Mouse (Mus musculus) lung, postnatal 0 days (tissue): Measurements from ENCODE around the gene Lrp5. TPM values are rescaled to one million over a fixed set of nuclear protein-coding genes. Genes with fewer than 3 reads are reported as not detected.

Source experiments
- ATAC-seq: fragments of 200-750 bp; cut with Nextera tagmentation; 2 replicates; pipeline ENCODE4 v1.8.0; 2017; ENCODE audit warnings: moderate library complexity
- DNase-seq: peaks from one replicate; pipeline ENCODE4 v3.0.0-alpha.2; 2016; ENCODE audit warnings: low spot score
- H3K27ac ChIP-seq: fragments of 300-500 bp; sonication (generic); 2 replicates; pipeline ENCODE4 v1.5.1; 2014; ENCODE audit warnings: antibody characterized with exemption, mild to moderate bottlenecking, low read length, mixed read lengths
- H3K27me3 ChIP-seq: fragments of 300-500 bp; sonication (generic); replicated peaks from 2 replicates; pipeline ENCODE4 v1.6.1; 2014; ENCODE audit warnings: low read length, mixed read lengths; ENCODE audit not compliant: insufficient read depth
- H3K36me3 ChIP-seq: fragments of 300-500 bp; sonication (generic); 2 replicates; pipeline ENCODE4 v1.6.1; 2014; ENCODE audit warnings: low read length, mixed read lengths; ENCODE audit not compliant: insufficient read depth
- H3K4me1 ChIP-seq: fragments of 300-500 bp; sonication (generic); 2 replicates; pipeline ENCODE4 v1.6.1; 2014; ENCODE audit warnings: antibody characterized with exemption, low read depth, low read length, mixed read lengths; ENCODE audit not compliant: insufficient read depth
- H3K4me2 ChIP-seq: fragments of 300-500 bp; sonication (generic); replicated peaks from 2 replicates; pipeline ENCODE4 v1.6.1; 2014; ENCODE audit warnings: low read depth, mild to moderate bottlenecking, low read length, moderate library complexity, mixed read lengths
- H3K4me3 ChIP-seq: fragments of 300-500 bp; sonication (generic); 2 replicates; pipeline ENCODE4 v1.5.1; 2014; ENCODE audit warnings: low read depth, low read length
- H3K9ac ChIP-seq: fragments of 300-500 bp; sonication (generic); replicated peaks from 2 replicates; pipeline ENCODE4 v1.6.1; 2014; ENCODE audit warnings: low read depth, mild to moderate bottlenecking
- H3K9me3 ChIP-seq: fragments of 300-500 bp; sonication (generic); 2 replicates; pipeline ENCODE4 v1.6.1; 2016; ENCODE audit warnings: low read length, mixed read lengths
- CTCF ChIP-seq: IDR thresholded peaks from 2 replicates; pipeline ENCODE4 v1.5.1; 2016; ENCODE audit warnings: antibody characterized with exemption, mild to moderate bottlenecking
- EP300 ChIP-seq: IDR thresholded peaks from 2 replicates; pipeline ENCODE4 v1.6.1; 2016; ENCODE audit warnings: antibody characterized with exemption, mild to moderate bottlenecking, control low read depth
- WGBS: fragments of 180-500 bp; shearing (Covaris S2); extraction: QIAGEN DNeasy Blood & Tissue Kit; methylation state at CpG from one replicate; pipeline ENCODE4 v1.1.7; 2014; 5-methylcytosine and 5-hydroxymethylcytosine counted together
- polyA plus RNA-seq: library from polyadenylated mRNA; unstranded; fragments of >200 nt; fragmentation: Nextera tagmentation; extraction: Ambion mirVana; gene quantifications from 2 replicates; pipeline ENCODE4 v1.2.1, GENCODE M21; 2015

The Lrp5 gene
- polyA plus RNA-seq, 1 experiment from 2014 or later = 5.1 TPM

- H3K9ac ChIP-seq = no peak overlapping the region
- DNase-seq = peak; percentile 33
- 96% methylated on average over 2 of the region's 2 CpGs for WGBS
- H3K27me3 ChIP-seq = no peaks in the 10 kb centered on the region
- no peaks in the 10 kb centered on the region for H3K9me3 ChIP-seq
- no peaks in the 10 kb centered on the region for H3K4me1 ChIP-seq
- no peak for TF ChIP-seq EP300
- no peak for TF ChIP-seq CTCF
- H3K4me2 ChIP-seq = no peak overlapping the region
- H3K36me3 ChIP-seq = peaks cover 30% of the 10 kb centered on the region; the same call in 1 of the 2 replicates
- H3K27ac ChIP-seq = no peak overlapping the region
- H3K4me3 ChIP-seq = no peak overlapping the region
- ATAC-seq = no peak; the same call in 1 of the 2 replicates
Measured at GRCm38 (mm10) chr19:3610886-3611285, 75.5 kb downstream of the Lrp5 start.

DNA sequence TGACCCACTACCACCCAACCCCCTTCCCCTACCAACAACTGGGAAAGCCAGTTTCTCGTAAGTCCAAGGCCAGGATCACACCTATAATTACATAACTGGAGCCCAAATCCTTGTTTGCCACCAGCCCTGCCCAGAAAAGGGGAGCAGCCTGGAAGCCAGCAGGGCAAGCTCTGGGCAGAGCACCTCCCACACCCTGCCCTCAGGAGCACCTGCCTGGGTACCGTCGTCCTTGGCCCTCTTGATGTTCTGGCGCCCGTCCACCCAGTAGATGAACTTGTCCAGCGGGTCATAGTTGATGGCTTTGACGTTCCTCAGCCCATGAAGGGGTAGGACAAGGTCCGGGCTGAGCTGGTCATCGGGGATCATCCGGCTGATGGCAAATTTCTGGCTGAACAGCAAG lies 76.5 kb downstream of the Lrp5 start:
- peak; percentile 64; the same call in 1 of the 2 replicates for ATAC-seq
- Histone ChIP-seq H3K9ac (no peak overlapping the region), H3K4me1 (no peaks in the 10 kb centered on the region), H3K27me3 (no peaks in the 10 kb centered on the region), H3K27ac (no peak overlapping the region), H3K4me2 (no peak overlapping the region), H3K4me3 (no peak overlapping the region), H3K36me3 (peaks cover 36% of the 10 kb centered on the region; the same call in 1 of the 2 replicates), H3K9me3 (no peaks in the 10 kb centered on the region)
- TF ChIP-seq CTCF (no peak), EP300 (no peak)
- DNase-seq = peak; percentile 42
- WGBS = 68% methylated on average over 10 of the region's 10 CpGs

- Histone ChIP-seq H3K4me2 (no peak overlapping the region), H3K4me3 (no peak overlapping the region), H3K36me3 (peaks cover 67% of the 10 kb centered on the region; the same call in 1 of the 2 replicates), H3K9me3 (no peaks in the 10 kb centered on the region), H3K27ac (no peak overlapping the region), H3K9ac (no peak overlapping the region), H3K27me3 (no peaks in the 10 kb centered on the region), H3K4me1 (no peaks in the 10 kb centered on the region)
- DNase-seq (no peak), ATAC-seq (no peak)
- 80% methylated on average over 5 of the region's 5 CpGs for whole genome bisulfite sequencing
- TF ChIP-seq CTCF = no peak
- no peak for TF ChIP-seq EP300
Measured at GRCm38 (mm10) chr19:3594316-3594715, 92.0 kb downstream of the Lrp5 start.

- DNase-seq (no peak), ATAC-seq (no peak)
- H3K27me3 ChIP-seq = no peaks in the 10 kb centered on the region
- H3K4me2 ChIP-seq = no peak overlapping the region
- H3K4me3 ChIP-seq = no peak overlapping the region
- peaks cover 62% of the 10 kb centered on the region; the same call in 1 of the 2 replicates for H3K36me3 ChIP-seq
- no peaks in the 10 kb centered on the region for H3K9me3 ChIP-seq
- WGBS = 86% methylated on average over 7 of the region's 7 CpGs
- H3K27ac ChIP-seq = no peak overlapping the region
- TF ChIP-seq CTCF (no peak), EP300 (no peak)
- H3K9ac ChIP-seq = no peak overlapping the region
- H3K4me1 ChIP-seq = no peaks in the 10 kb centered on the region
Measured at GRCm38 (mm10) chr19:3593379-3594055, 92.8 kb downstream of the Lrp5 start.

GRCm38 (mm10) chr19:3589968-3590367 lies 96.4 kb downstream of the Lrp5 start:
- 86% methylated on average over 4 of the region's 4 CpGs for WGBS
- no peak for ATAC-seq
- no peak overlapping the region for H3K4me2 ChIP-seq
- no peak overlapping the region for H3K27ac ChIP-seq
- no peak for DNase-seq
- H3K4me3 ChIP-seq = no peak overlapping the region
- peaks cover 50% of the 10 kb centered on the region; the same call in 1 of the 2 replicates for H3K36me3 ChIP-seq
- H3K9ac ChIP-seq = no peak overlapping the region
- H3K27me3 ChIP-seq = no peaks in the 10 kb centered on the region
- TF ChIP-seq CTCF (no peak), EP300 (no peak)
- H3K4me1 ChIP-seq = no peaks in the 10 kb centered on the region
- H3K9me3 ChIP-seq = no peaks in the 10 kb centered on the region

- no peak overlapping the region for H3K9ac ChIP-seq
- no peaks in the 10 kb centered on the region for H3K27me3 ChIP-seq
- H3K9me3 ChIP-seq = no peaks in the 10 kb centered on the region
- peaks cover 47% of the 10 kb centered on the region; the same call in 1 of the 2 replicates for H3K36me3 ChIP-seq
- no peak overlapping the region for H3K4me3 ChIP-seq
- no peak for DNase-seq
- WGBS = 83% methylated on average over 5 of the region's 5 CpGs
- H3K27ac ChIP-seq = no peak overlapping the region
- no peak for TF ChIP-seq EP300
- TF ChIP-seq CTCF = no peak
- H3K4me2 ChIP-seq = no peak overlapping the region
- no peaks in the 10 kb centered on the region for H3K4me1 ChIP-seq
- no peak for ATAC-seq
Measured at GRCm38 (mm10) chr19:3589547-3589946, 96.8 kb downstream of the Lrp5 start.
